22 mouse cellular contexts compared by ENCODE assay signal in the genomic region with DNA sequence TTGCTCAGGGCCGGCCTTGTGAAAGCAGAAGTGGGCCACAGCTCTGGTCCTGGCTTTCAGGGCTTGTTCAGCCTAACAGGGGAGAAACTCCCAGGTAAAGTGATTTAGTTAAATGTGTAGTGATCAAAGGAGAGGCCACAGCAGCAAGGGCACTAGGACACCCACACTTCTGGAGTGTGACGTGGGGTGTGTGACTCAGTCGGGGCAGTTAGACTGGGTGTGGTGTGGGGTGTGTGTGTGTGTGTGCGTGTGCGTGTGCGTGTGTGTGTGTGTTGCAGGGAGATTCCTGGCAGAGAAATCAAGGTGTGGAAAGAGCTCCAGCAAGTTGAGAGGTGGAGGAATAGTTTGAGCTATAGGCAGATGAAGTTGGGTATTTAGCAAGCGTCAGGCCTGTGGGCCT.
A peak's percentile ranks its signal among the peaks of the same experiment; 100 is the strongest.
DNase-seq lines count a peak whose midpoint lies in the region; ATAC-seq and TF ChIP-seq lines count a peak whose summit lies in the region.
"Had no signal": no experiment of that assay in that cellular context is flagged by ENCODE, and none has a peak within 500 bp of the region (broad histone marks: within the 10 kb centered on the region; RNA-seq: fewer than 3 reads in every experiment).

No protein-coding gene starts in this region.

- no peaks in the 10 kb centered on the region for H3K36me3 ChIP-seq in lung, embryonic 15.5 days
- H3K36me3 ChIP-seq in intestine, postnatal 0 days (ENCODE audit: control insufficient read depth, insufficient read depth) = no peaks in the 10 kb centered on the region
- H3K36me3 ChIP-seq: forebrain, embryonic 10.5 days; G1E; heart, embryonic 12.5 days; hindbrain, embryonic 10.5 days had no signal

- TF ChIP-seq CTCF in intestine, postnatal 0 days (IDR thresholded peaks at IDR 0.05; ENCODE audit: low read depth) = no peak

- H3K4me3 ChIP-seq in lung, embryonic 15.5 days = no peak overlapping the region
- no peak overlapping the region for H3K4me3 ChIP-seq in intestine, postnatal 0 days (ENCODE audit: low read depth, low read length)
- H3K4me3 ChIP-seq: erythroblast, embryonic 14.5 days; forebrain, embryonic 10.5 days; heart, adult 2 months; heart, embryonic 12.5 days; hindbrain, embryonic 10.5 days had no signal

- H3K9ac ChIP-seq in lung, embryonic 15.5 days = no peak overlapping the region
- no peak overlapping the region for H3K9ac ChIP-seq in intestine, postnatal 0 days (ENCODE audit: low read depth, low read length)
- H3K9ac ChIP-seq: heart, embryonic 12.5 days; hindbrain, embryonic 14.5 days had no signal

- H3K9me3 ChIP-seq in lung, embryonic 15.5 days = no peaks in the 10 kb centered on the region
- H3K9me3 ChIP-seq in intestine, postnatal 0 days (ENCODE audit: control insufficient read depth) = no peaks in the 10 kb centered on the region
- H3K9me3 ChIP-seq: forebrain, embryonic 10.5 days; G1E; hindbrain, embryonic 10.5 days had no signal

- H3K4me2 ChIP-seq in lung, embryonic 15.5 days = no peak overlapping the region
- H3K4me2 ChIP-seq in intestine, postnatal 0 days (replicated peaks; ENCODE audit: low read depth) = no peak overlapping the region
- H3K4me2 ChIP-seq: heart, embryonic 12.5 days; hindbrain, embryonic 14.5 days had no signal

- H3K4me1 ChIP-seq in lung, embryonic 15.5 days = 0 out of 2 replicates have a peak, but pooled peaks cover 3% of the 10 kb centered on the region
- H3K4me1 ChIP-seq in intestine, postnatal 0 days (replicated peaks; ENCODE audit: control insufficient read depth, insufficient read depth, low read length) = peaks cover 7% of the 10 kb centered on the region; the same call in 1 of the 2 replicates
- H3K4me1 ChIP-seq: forebrain, embryonic 10.5 days; hindbrain, embryonic 10.5 days had no signal

- H3K27ac ChIP-seq in lung, embryonic 15.5 days = peak overlapping the region; percentile 12; the same call in 1 of the 2 replicates
- H3K27ac ChIP-seq in intestine, postnatal 0 days (ENCODE audit: low read depth, low read length) = peak overlapping the region; percentile 73
- H3K27ac ChIP-seq: forebrain, embryonic 10.5 days; heart, adult 2 months; hindbrain, embryonic 10.5 days; hindbrain, embryonic 14.5 days had no signal

- no peaks in the 10 kb centered on the region for H3K27me3 ChIP-seq in lung, embryonic 15.5 days
- no peaks in the 10 kb centered on the region for H3K27me3 ChIP-seq in intestine, postnatal 0 days (replicated peaks; ENCODE audit: control insufficient read depth, insufficient read depth, low read length)
- H3K27me3 ChIP-seq: heart, embryonic 12.5 days had no signal

- ATAC-seq in lung, embryonic 15.5 days (ENCODE audit: borderline replicate concordance, extremely low read depth, low FRiP score, low TSS enrichment) = no peak
- no peak for ATAC-seq in intestine, postnatal 0 days
- ATAC-seq: CD4-positive, CD25-positive, alpha-beta regulatory T cell, adult 4 months; forebrain, embryonic 14.5 days had no signal

- peak; percentile 20 for DNase-seq in adrenal gland, adult 2 months
- no peak for DNase-seq in adrenal gland, postnatal 4 days (ENCODE audit: low spot score in 2 of 2)
- DNase-seq in lung, postnatal 14 days = no peak
- no peak for DNase-seq in ovary, postnatal 10 days (ENCODE audit: low spot score)
- no peak for DNase-seq in embryo, embryonic 9.5 days (ENCODE audit: extremely low spot score)
- DNase-seq: B cell, adult 2 months; cerebellum, adult 11-12 months; cerebellum, adult 9-10 months; cerebellum, postnatal 25 days; gastrocnemius, postnatal 14 days; heart, adult 2 months; kidney, adult 11 months had no signal

- 82% methylated on average over 7 of the region's 7 CpGs for WGBS in lung, embryonic 15.5 days
- WGBS in intestine, postnatal 0 days = 64% methylated on average over 7 of the region's 7 CpGs
